Mouse (Mus musculus) intestine, embryonic 15.5 days (tissue): ENCODE results near the gene Spdl1. TPM values are rescaled to one million over a fixed set of nuclear protein-coding genes. Genes with fewer than 3 reads are reported as not detected.
"Not testable (repeated sequence)": the region's sequence is repeated elsewhere in the genome, so short reads cannot be mapped to it uniquely, and the experiment has no call there.

Experiments
- ATAC-seq: fragments of 200-750 bp; cut with Nextera tagmentation; 2 replicates; pipeline ENCODE4 v1.8.0; 2017; ENCODE audit warnings: moderate TSS enrichment, moderate library complexity
- H3K27ac ChIP-seq: fragments of 300-500 bp; sonication (generic); 2 replicates; pipeline ENCODE4 v1.5.1; 2015; ENCODE audit warnings: mild to moderate bottlenecking, inconsistent platforms
- H3K27me3 ChIP-seq: fragments of 300-500 bp; sonication (generic); replicated peaks from 2 replicates; pipeline ENCODE4 v1.6.1; 2015; ENCODE audit warnings: inconsistent platforms
- H3K36me3 ChIP-seq: fragments of 300-500 bp; sonication (generic); 2 replicates; pipeline ENCODE4 v1.6.1; 2015; ENCODE audit warnings: inconsistent platforms
- H3K4me1 ChIP-seq: fragments of 300-500 bp; sonication (generic); replicated peaks from 2 replicates; pipeline ENCODE4 v1.6.1; 2015; ENCODE audit warnings: inconsistent platforms
- H3K4me2 ChIP-seq: fragments of 300-500 bp; sonication (generic); replicated peaks from 2 replicates; pipeline ENCODE4 v1.6.1; 2015; ENCODE audit warnings: mild to moderate bottlenecking, inconsistent platforms
- H3K4me3 ChIP-seq: fragments of 300-500 bp; sonication (generic); replicated peaks from 2 replicates; pipeline ENCODE4 v1.5.1; 2015; ENCODE audit warnings: inconsistent platforms
- H3K9ac ChIP-seq: fragments of 300-500 bp; sonication (generic); 2 replicates; pipeline ENCODE4 v1.6.1; 2015; ENCODE audit warnings: inconsistent platforms
- H3K9me3 ChIP-seq: fragments of 300-500 bp; sonication (generic); 2 replicates; pipeline ENCODE4 v1.6.1; 2016; ENCODE audit warnings: inconsistent platforms
- WGBS: fragments of 180-500 bp; shearing (Covaris S2); methylation state at CpG from one replicate; pipeline ENCODE4 v1.1.7; 2015; 5-methylcytosine and 5-hydroxymethylcytosine counted together
- polyA plus RNA-seq: library from polyadenylated mRNA; unstranded; fragments of >200 nt; fragmentation: Nextera tagmentation; extraction: Ambion mirVana; gene quantifications from 2 replicates; pipeline ENCODE4 v1.2.1, GENCODE M21; 2015

Gene Spdl1
- polyA plus RNA-seq, 1 experiment from 2014 or later, result 18.7 TPM

GRCm38 (mm10) chr11:34845567-34846267 lies 12.3 kb upstream of the Spdl1 start:
- peak overlapping the region; percentile 32; the same call in 1 of the 2 replicates for H3K27ac ChIP-seq
- no peak overlapping the region; the same call in 1 of the 2 replicates for H3K9ac ChIP-seq
- H3K4me3 ChIP-seq, result peak overlapping the region; percentile 14; the same call in 1 of the 2 replicates
- no peaks in the 10 kb centered on the region for H3K27me3 ChIP-seq
- 25% methylated on average over 22 of the region's 22 CpGs for WGBS
- no peaks in the 10 kb centered on the region for H3K9me3 ChIP-seq
- H3K36me3 ChIP-seq, result no peaks in the 10 kb centered on the region
- H3K4me2 ChIP-seq, result peak overlapping the region; percentile 52
- peak; percentile 72 for ATAC-seq
- H3K4me1 ChIP-seq, result no peaks in the 10 kb centered on the region

- no peak for ATAC-seq
- Histone ChIP-seq H3K9ac (no peak overlapping the region), H3K27me3 (no peaks in the 10 kb centered on the region), H3K4me1 (no peaks in the 10 kb centered on the region), H3K27ac (no peak overlapping the region), H3K36me3 (no peaks in the 10 kb centered on the region), H3K4me3 (no peak overlapping the region), H3K9me3 (no peaks in the 10 kb centered on the region), H3K4me2 (no peak overlapping the region)
- WGBS, result 34% methylated on average over 5 of the region's 5 CpGs
These were observed 10.1 kb upstream of the Spdl1 start for GRCm38 (mm10) chr11:34843517-34843916.

DNA sequence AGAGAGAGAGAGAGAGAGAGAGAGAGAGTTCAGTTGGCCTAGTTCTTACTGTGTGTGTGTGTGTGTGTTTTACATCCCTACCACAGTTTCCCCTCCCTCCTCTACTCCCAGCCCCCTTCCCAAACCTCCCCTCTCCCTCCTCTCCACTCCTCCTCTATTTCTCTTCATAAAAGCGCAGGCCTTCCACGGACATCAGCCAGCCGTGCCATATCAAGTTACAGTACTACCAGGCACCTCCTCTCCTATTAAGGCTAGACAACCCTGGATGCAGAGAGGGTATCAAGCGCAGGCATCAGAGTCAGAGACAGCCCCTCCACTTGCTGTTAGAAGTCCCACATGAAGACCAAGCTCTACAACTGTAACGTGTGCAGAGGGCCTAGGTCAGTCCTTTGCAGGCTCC lies 6.8 kb upstream of the Spdl1 start:
- Histone ChIP-seq H3K27ac (no peak overlapping the region), H3K36me3 (no peaks in the 10 kb centered on the region), H3K4me3 (no peak overlapping the region), H3K9me3 (no peaks in the 10 kb centered on the region), H3K27me3 (no peaks in the 10 kb centered on the region), H3K4me2 (no peak overlapping the region), H3K9ac (no peak overlapping the region), H3K4me1 (no peaks in the 10 kb centered on the region)
- no peak for ATAC-seq
- WGBS, result 26% methylated on average over 5 of the region's 5 CpGs

DNA sequence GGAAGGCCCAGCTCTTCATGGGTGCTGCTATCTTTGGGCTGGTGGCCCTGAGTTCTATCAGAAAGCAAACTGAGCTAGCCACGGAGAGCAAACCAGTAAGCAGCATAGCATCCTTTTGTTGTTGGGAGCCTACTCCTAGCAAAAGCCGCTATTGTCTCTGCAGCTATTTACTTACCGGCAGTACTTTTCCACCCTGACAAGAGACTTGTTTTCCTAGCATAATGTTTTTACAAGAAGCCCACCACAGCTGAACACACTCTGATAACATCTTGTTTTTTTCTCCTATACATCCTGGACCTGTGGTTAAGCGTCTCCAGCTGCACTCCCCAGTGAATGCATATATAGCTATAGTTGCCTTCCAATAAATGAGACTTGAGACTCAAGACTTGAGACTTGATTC lies 5.6 kb upstream of the Spdl1 start:
- no peaks in the 10 kb centered on the region for H3K9me3 ChIP-seq
- no peak overlapping the region for H3K4me2 ChIP-seq
- no peak overlapping the region for H3K9ac ChIP-seq
- H3K4me1 ChIP-seq, result 0 out of 2 replicates have a peak, but pooled peaks cover 2% of the 10 kb centered on the region
- H3K4me3 ChIP-seq, result no peak overlapping the region
- H3K27me3 ChIP-seq, result no peaks in the 10 kb centered on the region
- no peaks in the 10 kb centered on the region for H3K36me3 ChIP-seq
- no peak overlapping the region for H3K27ac ChIP-seq
- 48% methylated on average over 4 of the region's 4 CpGs for WGBS
- no peak for ATAC-seq

DNA sequence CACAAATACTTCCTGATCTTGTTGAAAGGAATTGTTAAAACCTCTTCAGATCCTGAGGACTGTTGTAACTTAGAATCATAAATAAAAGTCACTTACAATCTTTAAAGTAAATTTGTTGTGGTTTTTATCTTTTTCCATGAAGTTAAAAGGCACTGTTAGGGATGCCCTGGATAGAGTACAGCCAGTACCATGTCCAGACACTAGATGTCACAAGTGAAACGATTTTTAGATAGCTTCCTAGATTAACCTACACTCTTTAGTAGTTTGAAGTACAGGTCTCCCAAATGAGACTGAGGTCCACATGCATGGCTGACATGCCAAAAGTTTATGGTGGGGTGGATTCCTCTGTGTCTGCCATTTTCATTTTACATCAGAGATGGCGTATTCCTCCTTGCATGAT lies 2.8 kb upstream of the Spdl1 start:
- no peaks in the 10 kb centered on the region for H3K27me3 ChIP-seq
- H3K9me3 ChIP-seq, result no peaks in the 10 kb centered on the region
- ATAC-seq, result no peak
- no peaks in the 10 kb centered on the region for H3K36me3 ChIP-seq
- H3K9ac ChIP-seq, result no peak overlapping the region
- no peak overlapping the region for H3K4me2 ChIP-seq
- peaks cover 9% of the 10 kb centered on the region for H3K4me1 ChIP-seq
- WGBS, result 47% methylated on average over 2 of the region's 2 CpGs
- no peak overlapping the region for H3K4me3 ChIP-seq
- H3K27ac ChIP-seq, result no peak overlapping the region

GRCm38 (mm10) chr11:34832678-34833077 lies 763 bp downstream of the Spdl1 start:
- Histone ChIP-seq H3K4me2 (peak overlapping the region; percentile 78), H3K4me3 (peak overlapping the region; percentile 78), H3K36me3 (peaks cover 5% of the 10 kb centered on the region; the same call in 1 of the 2 replicates), H3K9ac (peak overlapping the region; percentile 78), H3K27ac (no peak overlapping the region), H3K4me1 (peaks cover 9% of the 10 kb centered on the region), H3K27me3 (no peaks in the 10 kb centered on the region), H3K9me3 (no peaks in the 10 kb centered on the region)
- ATAC-seq, result 0 out of 2 replicates have a peak, but pooled peaks have one; percentile 8
- WGBS, result 12% methylated on average over 4 of the region's 5 CpGs

DNA sequence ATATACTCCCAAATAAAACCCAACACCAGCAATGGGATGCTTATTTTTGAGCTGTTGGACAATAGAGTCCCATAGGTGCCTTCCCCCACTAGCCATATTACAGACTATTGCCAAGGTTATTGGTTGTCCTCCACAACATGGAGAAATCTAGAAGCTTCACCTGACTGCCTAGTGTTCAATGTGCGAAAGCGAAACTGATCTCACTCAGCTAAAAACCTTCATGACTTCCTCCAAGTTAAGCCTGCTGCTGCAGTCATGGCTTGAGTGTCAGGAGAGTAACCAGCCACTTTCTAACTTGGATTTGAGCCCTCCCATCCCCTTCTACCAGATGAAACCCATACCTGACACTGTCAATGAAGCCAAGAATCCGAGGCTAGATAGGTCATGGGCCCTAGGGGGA lies 5.6 kb downstream of the Spdl1 start:
- Histone ChIP-seq H3K36me3 (peaks cover 22% of the 10 kb centered on the region), H3K4me2 (no peak overlapping the region), H3K27me3 (no peaks in the 10 kb centered on the region), H3K27ac (no peak overlapping the region), H3K4me3 (no peak overlapping the region), H3K4me1 (peaks cover 6% of the 10 kb centered on the region), H3K9ac (no peak overlapping the region), H3K9me3 (no peaks in the 10 kb centered on the region)
- no peak for ATAC-seq
- 93% methylated on average over 3 of the region's 3 CpGs for WGBS

GRCm38 (mm10) chr11:34826940-34827339 lies 6.5 kb downstream of the Spdl1 start:
- Histone ChIP-seq H3K36me3 (peaks cover 27% of the 10 kb centered on the region), H3K9me3 (no peaks in the 10 kb centered on the region), H3K4me1 (no peaks in the 10 kb centered on the region), H3K9ac (no peak overlapping the region), H3K4me3 (no peak overlapping the region), H3K27me3 (no peaks in the 10 kb centered on the region), H3K27ac (no peak overlapping the region), H3K4me2 (no peak overlapping the region)
- WGBS, result 89% methylated on average over 2 of the region's 2 CpGs
- ATAC-seq, result no peak

GRCm38 (mm10) chr11:34824791-34825190 lies 8.7 kb downstream of the Spdl1 start:
- ATAC-seq, result no peak
- peaks cover 25% of the 10 kb centered on the region for H3K36me3 ChIP-seq
- no peaks in the 10 kb centered on the region for H3K27me3 ChIP-seq
- no peak overlapping the region for H3K4me2 ChIP-seq
- no peak overlapping the region for H3K9ac ChIP-seq
- H3K27ac ChIP-seq, result no peak overlapping the region
- H3K4me3 ChIP-seq, result no peak overlapping the region
- WGBS, result 86% methylated on average over 4 of the region's 4 CpGs
- no peaks in the 10 kb centered on the region for H3K4me1 ChIP-seq
- no peaks in the 10 kb centered on the region for H3K9me3 ChIP-seq

- ATAC-seq, result no peak
- peaks cover 19% of the 10 kb centered on the region for H3K36me3 ChIP-seq
These were observed 18.7 kb downstream of the Spdl1 start for GRCm38 (mm10) chr11:34814767-34815166.

GRCm38 (mm10) chr11:34814319-34814718 lies 19.1 kb downstream of the Spdl1 start:
- no peak overlapping the region for H3K27ac ChIP-seq
- no peak overlapping the region for H3K9ac ChIP-seq
- H3K36me3 ChIP-seq, result peaks cover 16% of the 10 kb centered on the region
- no peak for ATAC-seq
- WGBS, result 90% methylated on average over 6 of the region's 6 CpGs
- no peaks in the 10 kb centered on the region for H3K9me3 ChIP-seq
- H3K4me3 ChIP-seq, result no peak overlapping the region
- H3K27me3 ChIP-seq, result no peaks in the 10 kb centered on the region
- no peaks in the 10 kb centered on the region for H3K4me1 ChIP-seq
- no peak overlapping the region for H3K4me2 ChIP-seq

More at GRCm38 (mm10) chr11:34814767-34815166, 18.7 kb downstream of the Spdl1 start:
- Histone ChIP-seq H3K27me3 (no peaks in the 10 kb centered on the region), H3K4me2 (no peak overlapping the region), H3K4me3 (no peak overlapping the region), H3K27ac (no peak overlapping the region), H3K9ac (no peak overlapping the region), H3K9me3 (no peaks in the 10 kb centered on the region), H3K4me1 (no peaks in the 10 kb centered on the region)
- 10% methylated on average over 2 of the region's 2 CpGs for WGBS

DNA sequence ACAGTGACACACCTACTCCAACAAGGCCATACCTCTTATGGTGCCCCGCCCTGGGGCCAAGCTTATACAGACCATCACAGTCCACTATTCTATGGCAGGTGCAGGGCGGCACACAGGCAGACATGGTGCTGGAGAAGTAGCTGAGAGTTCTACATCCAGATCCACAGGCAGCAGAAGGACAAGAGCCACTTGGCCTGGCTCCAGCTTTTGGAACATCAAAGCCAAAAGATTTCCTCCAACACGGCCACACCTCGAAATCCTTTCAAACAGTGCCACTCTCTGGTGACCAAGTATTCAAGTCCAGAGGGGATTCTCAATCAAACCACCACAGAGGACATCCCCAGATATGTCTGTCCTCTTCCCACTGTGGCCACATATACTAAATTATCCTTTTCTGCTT lies 28.4 kb downstream of the Spdl1 start:
- H3K4me2 ChIP-seq, ATAC-seq, H3K9ac ChIP-seq, H3K27me3 ChIP-seq, H3K4me1 ChIP-seq, H3K36me3 ChIP-seq, H3K27ac ChIP-seq, H3K4me3 ChIP-seq, H3K9me3 ChIP-seq: not testable (repeated sequence)
- WGBS, result 76% methylated on average over 4 of the region's 4 CpGs

GRCm38 (mm10) chr11:34798066-34798465 lies 35.4 kb downstream of the Spdl1 start:
- H3K4me2 ChIP-seq, H3K9ac ChIP-seq, H3K27ac ChIP-seq, H3K4me3 ChIP-seq, H3K4me1 ChIP-seq, H3K27me3 ChIP-seq, ATAC-seq, H3K36me3 ChIP-seq, H3K9me3 ChIP-seq: not testable (repeated sequence)
- 47% methylated on average over 8 of the region's 8 CpGs for WGBS
